Comparison of ENCODE assay signal across 8 mouse cellular contexts in genomic region chr8:123373403-123374238, GRCm38 (mm10). TPM values are rescaled to one million over a fixed set of nuclear protein-coding genes. Genes with fewer than 3 reads are reported as not detected.
DNase-seq lines count a peak whose midpoint lies in the region; ATAC-seq lines count a peak whose summit lies in the region.

TSS of gene Tcf25 (plus strand) at chr8:123373753.

- H3K27me3 ChIP-seq in heart, embryonic 14.5 days (ENCODE audit: control insufficient read depth, insufficient read depth, low read length): no peaks in the 10 kb centered on the region
- no peaks in the 10 kb centered on the region for H3K27me3 ChIP-seq in liver, embryonic 13.5 days
- no peaks in the 10 kb centered on the region for H3K27me3 ChIP-seq in stomach, embryonic 16.5 days (ENCODE audit: control insufficient read depth, insufficient read depth, low read length)

- H3K9ac ChIP-seq in heart, embryonic 14.5 days (ENCODE audit: low read length): peak within 1 kb of the TSS; percentile 92
- H3K9ac ChIP-seq in liver, embryonic 13.5 days: peak within 1 kb of the TSS; percentile 91
- peak within 1 kb of the TSS; percentile 97 for H3K9ac ChIP-seq in stomach, embryonic 16.5 days (ENCODE audit: low read length)

- peak within 1 kb of the TSS; percentile 99 for H3K4me3 ChIP-seq in brown adipose tissue, adult 24 weeks (ENCODE audit: insufficient read depth, low read depth, low read length)
- H3K4me3 ChIP-seq in heart, embryonic 14.5 days (ENCODE audit: control insufficient read depth in 1 of 2, insufficient read depth in 1 of 2, low read depth in 1 of 2, low read length in 2 of 2): peak within 1 kb of the TSS; percentile 90 to 93
- peak within 1 kb of the TSS; percentile 87 for H3K4me3 ChIP-seq in liver, embryonic 13.5 days (replicated peaks)
- peak within 1 kb of the TSS; percentile 97 for H3K4me3 ChIP-seq in stomach, embryonic 16.5 days (replicated peaks; ENCODE audit: low read length)

- DNase-seq in CD4-positive, CD25-positive, alpha-beta regulatory T cell, adult 2 months (ENCODE audit: low read depth, low spot score): peak; percentile 98
- peak; percentile 86 for DNase-seq in fibroblast of lung, adult 2 months (ENCODE audit: low read depth)
- peak; percentile 96 for DNase-seq in kidney, postnatal 14 days
- DNase-seq in liver, embryonic 13.5 days: peak; percentile 88
- DNase-seq in neural tube, embryonic 10.5 days (ENCODE audit: extremely low spot score, low spot score): peak; percentile 98

- ATAC-seq in heart, embryonic 14.5 days (ENCODE audit: insufficient number of reproducible peaks, insufficient read depth, low FRiP score, low read depth): peak; percentile 88
- ATAC-seq in liver, embryonic 13.5 days (ENCODE audit: low read depth): peak; percentile 87
- peak; percentile 91 for ATAC-seq in stomach, embryonic 16.5 days (ENCODE audit: insufficient read depth, low FRiP score)

- H3K9me3 ChIP-seq in heart, embryonic 14.5 days (ENCODE audit: control insufficient read depth, low read length): no peaks in the 10 kb centered on the region
- H3K9me3 ChIP-seq in liver, embryonic 13.5 days (replicated peaks): no peaks in the 10 kb centered on the region
- H3K9me3 ChIP-seq in stomach, embryonic 16.5 days (replicated peaks; ENCODE audit: control insufficient read depth, low read length): no peaks in the 10 kb centered on the region

- H3K27ac ChIP-seq in brown adipose tissue, adult 24 weeks (replicated peaks; ENCODE audit: low read depth, low read length): peak within 1 kb of the TSS; percentile 97
- peak within 1 kb of the TSS; percentile 98 to 99 for H3K27ac ChIP-seq in heart, embryonic 14.5 days (replicated peaks in 1 of 2; ENCODE audit: control insufficient read depth in 1 of 2, insufficient read depth in 1 of 2, low read depth in 2 of 2, low read length in 2 of 2)
- peak within 1 kb of the TSS; percentile 93 for H3K27ac ChIP-seq in liver, embryonic 13.5 days
- peak within 1 kb of the TSS; percentile 98 for H3K27ac ChIP-seq in stomach, embryonic 16.5 days (ENCODE audit: low read length)

- H3K4me2 ChIP-seq in heart, embryonic 14.5 days (ENCODE audit: low read length): peak within 1 kb of the TSS; percentile 87
- peak within 1 kb of the TSS; percentile 92 for H3K4me2 ChIP-seq in liver, embryonic 13.5 days
- H3K4me2 ChIP-seq in stomach, embryonic 16.5 days (ENCODE audit: low read depth, low read length): peak within 1 kb of the TSS; percentile 72

- 2% methylated on average over 74 of the region's 75 CpGs for WGBS in heart, embryonic 14.5 days
- under 1% methylated on average over 75 of the region's 75 CpGs for WGBS in liver, embryonic 13.5 days (ENCODE audit: insufficient replicate concordance)
- WGBS in stomach, embryonic 16.5 days: under 1% methylated on average over 75 of the region's 75 CpGs

- peaks cover 6% of the 10 kb centered on the region; the same call in 1 of the 2 replicates for H3K4me1 ChIP-seq in brown adipose tissue, adult 24 weeks (ENCODE audit: control insufficient read depth, insufficient read depth, insufficient read length, low read length)
- peaks cover 3 to 10% of the 10 kb centered on the region in 2 experiments; a peak in 3 of 4 replicates for H3K4me1 ChIP-seq in heart, embryonic 14.5 days (ENCODE audit: control insufficient read depth in 2 of 2, insufficient read depth in 2 of 2, low read length in 2 of 2)
- peaks cover 37% of the 10 kb centered on the region for H3K4me1 ChIP-seq in liver, embryonic 13.5 days (replicated peaks)
- peaks cover 13% of the 10 kb centered on the region for H3K4me1 ChIP-seq in stomach, embryonic 16.5 days (ENCODE audit: control insufficient read depth, insufficient read depth, low read length)

- H3K36me3 ChIP-seq in heart, embryonic 14.5 days (ENCODE audit: control insufficient read depth, insufficient read depth, low read length): peaks cover 16% of the 10 kb centered on the region; the same call in 1 of the 2 replicates
- H3K36me3 ChIP-seq in liver, embryonic 13.5 days: peaks cover 17% of the 10 kb centered on the region
- no peaks in the 10 kb centered on the region for H3K36me3 ChIP-seq in stomach, embryonic 16.5 days (ENCODE audit: control insufficient read depth, insufficient read depth, low read length)

RNA-seq across cellular contexts. Expression of gene Tcf25, which starts in this region (rescaled TPM):
- 203 and 244 TPM in 2 replicates for polyA plus RNA-seq in brown adipose tissue, adult 24 weeks (2012; ENCODE audit: insufficient read depth, insufficient read length, missing spikeins)
- 149 and 163 TPM in 2 replicates for polyA plus RNA-seq in heart, embryonic 14.5 days (2014; fragmentation: Nextera tagmentation; extraction: Ambion mirVana)
- polyA plus RNA-seq in liver, embryonic 13.5 days (2015; fragmentation: Nextera tagmentation; extraction: Ambion mirVana): 63.6 and 73.7 TPM in 2 replicates
- 167 and 177 TPM in 2 replicates for polyA plus RNA-seq in stomach, embryonic 16.5 days (2015; fragmentation: Nextera tagmentation; extraction: Ambion mirVana)

Comparison
In these comparisons a context has a peak if more than half of its experiments do, and no peak if none do; other contexts are left out.
1. Peak in every context shown above with its lines: DNase-seq, ATAC-seq, H3K4me3 ChIP-seq and H3K27ac ChIP-seq.